Mouse (Mus musculus) CH12.LX (cell line): ENCODE measurements around the gene Atp13a3. TPM values are rescaled to one million over a fixed set of nuclear protein-coding genes. Genes with fewer than 3 reads are reported as not detected.

Experiments
- DNase-seq: peaks from one replicate; pipeline ENCODE4 v3.0.0-alpha.2; 2013; ENCODE audit errors: extremely low read depth
- H3K27ac ChIP-seq: 2 replicates; pipeline ENCODE4 v1.5.1; 2012; ENCODE audit warnings: low read depth, mild to moderate bottlenecking, control low read depth, moderate library complexity; ENCODE audit not compliant: insufficient read depth
- H3K27me3 ChIP-seq: replicated peaks from 2 replicates; pipeline ENCODE3; 2012; ENCODE audit warnings: inconsistent platforms
- H3K36me3 ChIP-seq, 2 experiments: replicated peaks in 1 of 2; 2 replicates each; pipeline versions ENCODE3 to v1.6.1; 2012; ENCODE audit warnings: inconsistent platforms in 1 of 2, low read length in 1 of 2, mild to moderate bottlenecking in 1 of 2, mixed read lengths in 1 of 2, moderate library complexity in 1 of 2; ENCODE audit not compliant: control insufficient read depth in 1 of 2, insufficient read depth in 1 of 2
- H3K4me1 ChIP-seq, 2 experiments: 2 replicates each; pipeline ENCODE4 v1.6.1; 2012; ENCODE audit warnings: inconsistent platforms in 1 of 2, moderate library complexity in 1 of 2; ENCODE audit not compliant: insufficient read depth in 2 of 2, control insufficient read depth in 1 of 2
- H3K4me2 ChIP-seq: 2 replicates; pipeline ENCODE4 v1.6.1; 2012; ENCODE audit warnings: low read depth, mild to moderate bottlenecking, control low read depth; ENCODE audit not compliant: poor library complexity, insufficient read depth, severe bottlenecking
- H3K4me3 ChIP-seq, 3 experiments: fragments of 150-350 bp in 1 of 3; sonication (generic) in 1 of 3; replicated peaks in 1 of 3; 2 replicates each; pipeline versions ENCODE3 to v1.5.1; 2011 to 2012; ENCODE audit warnings: low read depth in 2 of 3, low read length in 2 of 3, mild to moderate bottlenecking in 2 of 3, moderate library complexity in 2 of 3, control low read depth in 1 of 3, improper control_type of control experiment in 1 of 3, inconsistent platforms in 1 of 3, mixed read lengths in 1 of 3; ENCODE audit not compliant: poor library complexity in 1 of 3
- H3K79me2 ChIP-seq: replicated peaks from 2 replicates; pipeline ENCODE4 v1.6.1; 2012; ENCODE audit warnings: mild to moderate bottlenecking, moderate library complexity; ENCODE audit not compliant: control insufficient read depth, poor library complexity, insufficient read depth, severe bottlenecking; ENCODE audit errors: extremely low read depth
- H3K9ac ChIP-seq: 2 replicates; pipeline ENCODE4 v1.6.1; 2012; ENCODE audit warnings: low read depth, mild to moderate bottlenecking, control low read depth, moderate library complexity; ENCODE audit not compliant: insufficient read depth
- H3K9me3 ChIP-seq: replicated peaks from 2 replicates; pipeline ENCODE3; 2012; ENCODE audit warnings: low read length, inconsistent platforms, mixed read lengths
- E2F4 ChIP-seq: IDR thresholded peaks from 2 replicates; pipeline ENCODE4 v1.6.1; 2011; ENCODE audit warnings: low read depth, low read length, improper control_type of control experiment; ENCODE audit not compliant: insufficient replicate concordance
- GABPA ChIP-seq: IDR thresholded peaks from 2 replicates; pipeline ENCODE4 v1.6.1; 2012; ENCODE audit warnings: low read depth, low read length, improper control_type of control experiment, inconsistent platforms; ENCODE audit not compliant: insufficient replicate concordance
- HCFC1 ChIP-seq: IDR thresholded peaks from 2 replicates; pipeline ENCODE4 v1.6.1; 2012; ENCODE audit warnings: low read depth, mild to moderate bottlenecking, inconsistent platforms, low read length, improper control_type of control experiment
- IRF4 ChIP-seq: IDR thresholded peaks from 2 replicates; pipeline ENCODE4 v1.6.1; 2014; ENCODE audit warnings: low read depth, mild to moderate bottlenecking, inconsistent platforms, low read length, improper control_type of control experiment
- JUN ChIP-seq: IDR thresholded peaks from 2 replicates; pipeline ENCODE4 v1.6.1; 2011; ENCODE audit warnings: low read depth, mild to moderate bottlenecking, low read length, improper control_type of control experiment, moderate library complexity; ENCODE audit not compliant: insufficient read depth
- KAT2A ChIP-seq: IDR thresholded peaks from 2 replicates; pipeline ENCODE4 v1.6.1; 2012; ENCODE audit warnings: low read length, improper control_type of control experiment, inconsistent platforms; ENCODE audit not compliant: insufficient replicate concordance
- MAFK ChIP-seq: IDR thresholded peaks from 2 replicates; pipeline ENCODE4 v1.6.1; 2011; ENCODE audit warnings: low read length, improper control_type of control experiment; ENCODE audit not compliant: insufficient replicate concordance
- MEF2A ChIP-seq: IDR thresholded peaks from 2 replicates; pipeline ENCODE4 v1.6.1; 2014; ENCODE audit warnings: low read depth, mild to moderate bottlenecking, inconsistent platforms, low read length, improper control_type of control experiment, borderline replicate concordance
- MXI1 ChIP-seq: IDR thresholded peaks from 2 replicates; pipeline ENCODE4 v1.6.1; 2011; ENCODE audit warnings: mild to moderate bottlenecking, low read depth, low read length, improper control_type of control experiment
- MYC ChIP-seq: IDR thresholded peaks from 2 replicates; pipeline ENCODE4 v1.6.1; 2011; ENCODE audit warnings: low read depth, mild to moderate bottlenecking, improper control_type of control experiment, low read length
- NELFE ChIP-seq: IDR thresholded peaks from 2 replicates; pipeline ENCODE4 v1.6.1; 2011; ENCODE audit warnings: low read depth, low read length, improper control_type of control experiment
- RAD21 ChIP-seq: IDR thresholded peaks from 2 replicates; pipeline ENCODE4 v1.6.1; 2011; ENCODE audit warnings: low read depth, mild to moderate bottlenecking, low read length, improper control_type of control experiment, moderate library complexity
- RCOR1 ChIP-seq: conservative IDR thresholded peaks from 2 replicates; pipeline ENCODE4 v1.6.1; 2012; ENCODE audit warnings: low read depth, mild to moderate bottlenecking, inconsistent platforms, low read length, improper control_type of control experiment
- SMC3 ChIP-seq: IDR thresholded peaks from 2 replicates; pipeline ENCODE4 v1.6.1; 2011; ENCODE audit warnings: low read depth, low read length, improper control_type of control experiment
- TBP ChIP-seq: conservative IDR thresholded peaks from 2 replicates; pipeline ENCODE4 v1.6.1; 2011; ENCODE audit warnings: low read depth, low read length, improper control_type of control experiment
- TCF12 ChIP-seq: IDR thresholded peaks from 2 replicates; pipeline ENCODE4 v1.6.1; 2014; ENCODE audit warnings: low read depth, mild to moderate bottlenecking, inconsistent platforms, low read length, improper control_type of control experiment
- USF2 ChIP-seq: conservative IDR thresholded peaks from 2 replicates; pipeline ENCODE4 v1.6.1; 2011; ENCODE audit warnings: low read depth, low read length, improper control_type of control experiment
- ZKSCAN1 ChIP-seq: IDR thresholded peaks from 2 replicates; pipeline ENCODE4 v1.6.1; 2012; ENCODE audit warnings: low read depth, inconsistent platforms, low read length, improper control_type of control experiment, borderline replicate concordance
- ZNF384 ChIP-seq: IDR thresholded peaks from 2 replicates; pipeline ENCODE4 v1.6.1; 2012; ENCODE audit warnings: low read depth, low read length, improper control_type of control experiment, inconsistent platforms
- dilution Hi-C: fragments of 300-500 bp; cut with MboI; formaldehyde crosslinking; loops from 2 replicates; pipeline ENCODE4 v1.14.3; 2020; ENCODE audit warnings: low sequenced_read_pairs; ENCODE audit not compliant: extremely low pct_unique_long_range_greater_than_20kb, extremely low pct_ligation_motif_present
- in situ Hi-C: fragments of 300-500 bp; cut with MboI; formaldehyde crosslinking; loops from 3 replicates; pipeline ENCODE4 v1.14.3; 2019; ENCODE audit warnings: low sequenced_read_pairs, low pct_ligation_motif_present, low pct_unique_long_range_greater_than_20kb, mixed read lengths
- polyA plus RNA-seq: library from polyadenylated mRNA; unstranded; fragments of >175 nt; gene quantifications from 2 replicates; pipeline ENCODE4 v1.2.1, GENCODE M21; 2012; ENCODE audit warnings: low read depth; ENCODE audit not compliant: insufficient read length
- total RNA-seq, 2 experiments: library from RNA; depleted of rRNA; stranded (reverse); fragments of 300-350 nt in 1 of 2; fragments of >200 nt in 1 of 2; gene quantifications; 2 replicates each; pipeline ENCODE4 v1.2.3; 2012 to 2014

The Atp13a3 gene
- total and polyA plus RNA-seq, 3 experiments, result 46.7 to 73.0 (median 49.9) TPM

- peaks cover 4 to 34% of the 10 kb centered on the region in 2 experiments for H3K36me3 ChIP-seq
- no peak for DNase-seq
- no peak overlapping the region for H3K4me3 ChIP-seq
- no peak overlapping the region for H3K27ac ChIP-seq
- H3K9me3 ChIP-seq, result peaks cover 7% of the 10 kb centered on the region
- no peak overlapping the region for H3K4me2 ChIP-seq
- in situ Hi-C loops (no loop called here), dilution Hi-C loops (no loop called here)
- no peaks in the 10 kb centered on the region for H3K27me3 ChIP-seq
- TF ChIP-seq GABPA, result no peak
- TF ChIP-seq TCF12, result 0 out of 2 replicates have a peak, but pooled peaks have one; percentile 17
- peaks cover 4 to 16% of the 10 kb centered on the region in 2 experiments; a peak in 3 of 4 replicates for H3K4me1 ChIP-seq
- no peaks in the 10 kb centered on the region for H3K79me2 ChIP-seq
- no peak overlapping the region for H3K9ac ChIP-seq
These were observed 97.0 kb downstream of the Atp13a3 start for GRCm38 (mm10) chr16:30308616-30309394.

GRCm38 (mm10) chr16:30307961-30308615, 97.7 kb downstream of the Atp13a3 start:
- H3K4me1 ChIP-seq, result peaks cover 4 to 20% of the 10 kb centered on the region in 2 experiments; a peak in 3 of 4 replicates
- no peak overlapping the region for H3K27ac ChIP-seq
- dilution Hi-C loops, result no loop called here
- H3K9ac ChIP-seq, result no peak overlapping the region
- H3K4me2 ChIP-seq, result no peak overlapping the region
- no peaks in the 10 kb centered on the region for H3K79me2 ChIP-seq
- H3K9me3 ChIP-seq, result peaks cover 7% of the 10 kb centered on the region
- no peaks in the 10 kb centered on the region for H3K27me3 ChIP-seq
- no peak overlapping the region for H3K4me3 ChIP-seq
- no peak for DNase-seq
- in situ Hi-C loops, result no loop called here
- no peak for TF ChIP-seq HCFC1
- no peak for TF ChIP-seq MYC
- TF ChIP-seq MXI1, result no peak
- no peak for TF ChIP-seq RAD21
- TF ChIP-seq JUN, result no peak
- TF ChIP-seq IRF4, result no peak
- no peak for TF ChIP-seq TBP
- no peak for TF ChIP-seq MAFK
- TF ChIP-seq ZKSCAN1, result no peak
- no peak for TF ChIP-seq SMC3
- no peak for TF ChIP-seq NELFE
- TF ChIP-seq MEF2A, result no peak
- no peak for TF ChIP-seq E2F4
- TF ChIP-seq KAT2A, result no peak
- no peak for TF ChIP-seq ZNF384
- TF ChIP-seq TCF12, result no peak
- no peak for TF ChIP-seq RCOR1
- no peak for TF ChIP-seq USF2
- peaks cover 4 to 31% of the 10 kb centered on the region in 2 experiments for H3K36me3 ChIP-seq
